Mouse (Mus musculus) cerebral cortex, adult 2 months (tissue): ENCODE measurements around the gene Fdxr.

Experiments used
- WGBS: fragments of 180-500 bp; shearing (Covaris S2); methylation state at CpG from one replicate; pipeline ENCODE4 v1.1.7; 2018; 5-methylcytosine and 5-hydroxymethylcytosine counted together

Fdxr gene

DNA sequence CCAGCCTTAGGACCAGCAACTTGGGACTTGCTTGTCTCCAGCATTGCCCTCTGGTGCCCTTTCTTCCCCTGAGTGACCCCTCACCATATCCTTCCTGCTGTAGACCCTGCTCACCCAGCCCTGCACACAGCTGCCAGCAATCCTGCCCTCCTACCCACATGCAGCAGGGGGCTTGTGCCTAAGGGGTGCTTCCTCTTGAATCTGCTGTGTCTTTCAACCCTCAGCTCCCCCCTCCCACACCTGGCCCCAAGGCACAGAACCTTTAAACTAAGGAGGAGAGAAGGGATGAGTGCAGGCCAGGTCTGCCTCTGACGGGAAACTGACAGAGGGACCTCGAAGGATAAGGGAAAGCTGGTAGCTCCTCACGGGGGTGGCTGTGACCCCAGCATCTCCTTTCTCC lies 34.1 kb downstream of the Fdxr start:
- 88% methylated on average over 3 of the region's 3 CpGs for WGBS

DNA sequence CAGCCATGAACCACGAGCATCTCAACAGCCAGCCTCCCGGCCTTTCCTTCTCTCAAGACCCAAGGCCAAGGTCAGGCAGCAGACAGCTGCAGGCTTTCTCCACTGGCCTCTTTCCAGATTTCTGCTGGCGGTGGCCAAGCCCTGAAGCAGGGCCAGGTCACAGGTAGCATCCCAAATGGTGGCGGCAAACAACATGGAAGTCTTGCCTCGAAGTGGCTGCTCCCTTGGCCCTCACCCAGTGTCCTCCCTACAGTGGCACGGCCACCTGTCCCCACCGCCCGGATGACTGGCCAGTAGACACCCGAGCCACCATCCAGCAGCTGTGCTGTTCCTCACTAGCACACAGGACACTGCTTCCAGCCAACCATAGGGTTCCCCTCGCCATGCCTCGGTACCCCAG lies 35.4 kb downstream of the Fdxr start:
- 85% methylated on average over 11 of the region's 11 CpGs for WGBS

DNA sequence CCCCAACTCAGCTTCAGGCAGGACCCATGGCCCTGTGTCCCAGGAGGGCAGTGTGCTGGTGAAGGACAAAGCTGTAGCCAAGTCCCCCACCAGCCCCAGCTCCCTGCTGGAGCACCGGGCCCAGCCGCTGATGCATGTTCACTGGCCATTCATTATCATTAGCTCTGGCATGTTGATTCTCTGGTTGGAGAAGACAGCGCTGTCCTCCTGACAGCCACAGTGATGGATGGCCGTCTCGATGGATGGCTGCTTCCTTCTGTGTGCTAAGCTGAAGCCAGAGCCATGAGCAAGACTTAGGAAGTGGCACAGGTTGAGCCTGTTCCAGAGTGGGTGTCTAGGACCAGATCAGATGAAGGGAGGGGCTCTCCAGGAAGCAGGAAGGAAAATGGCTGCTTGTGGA lies 40.3 kb downstream of the Fdxr start:
- WGBS = 82% methylated on average over 5 of the region's 5 CpGs

DNA sequence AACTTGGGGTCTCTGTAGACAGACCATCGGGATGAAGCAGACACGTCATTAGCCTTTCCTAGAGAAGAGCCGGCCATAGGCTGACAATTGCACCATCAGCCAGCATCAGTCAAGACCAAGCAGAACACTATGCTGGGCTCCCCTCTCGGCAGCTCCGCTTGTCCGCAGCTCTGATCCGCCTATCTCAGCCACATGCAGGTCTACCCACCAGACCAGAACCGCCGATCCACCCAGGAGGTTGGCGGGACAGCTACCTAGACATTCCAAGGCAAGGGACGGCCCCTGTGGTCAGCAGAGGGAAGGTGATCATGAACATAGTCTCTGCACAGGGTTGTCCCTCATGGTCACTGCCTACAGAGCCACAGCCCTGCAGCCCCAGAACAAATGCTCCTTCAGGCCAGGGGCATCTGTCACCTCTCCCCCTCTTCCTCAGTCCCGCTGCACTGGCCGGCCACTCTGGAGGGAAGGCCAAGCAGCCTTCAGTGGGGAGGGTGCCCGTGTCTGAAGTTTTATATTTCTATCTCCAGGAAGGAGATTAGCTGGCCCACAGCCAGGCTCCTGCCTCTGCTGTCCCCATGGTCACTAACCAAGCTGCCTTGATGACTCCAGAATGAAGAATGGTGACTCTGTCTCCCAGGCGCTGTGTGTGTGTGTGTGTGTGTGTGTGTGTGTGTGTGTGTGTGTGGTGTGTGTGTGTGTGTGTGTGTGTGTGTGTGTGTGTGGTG lies 42.4 kb downstream of the Fdxr start:
- 78% methylated on average over 15 of the region's 15 CpGs for WGBS

DNA sequence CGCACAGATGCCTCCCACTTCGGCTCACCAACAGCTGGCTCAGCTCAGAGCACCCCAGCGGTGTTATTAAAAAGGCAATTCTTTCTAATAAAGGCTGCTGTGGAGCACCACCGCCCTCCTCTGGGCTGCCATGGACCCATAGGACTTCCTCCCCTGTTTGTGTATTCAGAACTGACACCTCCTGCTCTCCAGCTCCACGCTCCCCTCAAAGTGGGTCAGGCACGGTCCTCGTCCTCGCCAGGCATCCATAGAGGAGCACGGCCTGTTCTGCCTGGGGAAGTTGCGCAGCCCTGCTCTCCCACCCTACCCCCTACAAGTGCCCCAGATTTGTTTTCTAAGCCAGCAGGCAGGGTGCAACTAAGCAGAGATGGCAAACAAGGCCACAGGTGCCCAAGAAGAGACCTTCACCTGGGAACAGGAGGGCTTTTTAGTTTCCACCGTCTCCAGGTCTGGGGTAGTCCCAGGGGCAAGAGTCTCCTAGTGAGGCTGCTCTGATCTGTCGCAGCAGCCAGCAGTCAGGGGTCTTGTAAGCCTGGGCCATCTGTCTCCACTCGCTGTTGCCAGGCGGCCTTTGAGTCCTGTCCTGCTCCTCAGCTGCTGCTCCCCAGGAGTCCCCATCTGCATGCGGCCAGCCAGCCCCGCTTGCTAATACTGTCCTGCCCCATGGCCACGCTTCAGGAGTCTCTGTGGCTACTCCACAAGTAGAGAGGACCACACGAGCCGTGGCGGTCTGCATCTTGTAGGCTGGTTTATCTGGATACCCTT lies 43.1 kb downstream of the Fdxr start:
- 70% methylated on average over 20 of the region's 20 CpGs for WGBS

DNA sequence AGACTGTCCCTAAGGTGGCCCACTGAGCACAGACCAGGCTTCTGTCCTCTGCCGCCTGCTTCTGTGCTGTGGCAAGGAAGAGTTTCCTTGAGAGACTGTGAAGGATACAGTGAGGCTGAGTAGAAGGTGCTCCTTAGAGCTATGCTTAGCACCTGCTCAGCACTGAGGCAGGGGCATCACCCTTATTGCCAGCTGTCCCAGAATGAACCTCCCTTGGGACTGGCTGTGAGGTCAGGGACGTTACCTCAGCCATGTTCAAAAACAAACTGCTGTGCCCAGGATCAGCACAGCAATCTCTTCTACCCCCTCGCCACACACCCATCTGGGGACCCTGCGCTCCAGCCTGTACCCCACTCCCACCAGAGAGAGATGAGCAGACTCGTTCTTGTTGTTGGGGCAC lies 44.0 kb downstream of the Fdxr start:
- WGBS = 87% methylated on average over 5 of the region's 5 CpGs

DNA sequence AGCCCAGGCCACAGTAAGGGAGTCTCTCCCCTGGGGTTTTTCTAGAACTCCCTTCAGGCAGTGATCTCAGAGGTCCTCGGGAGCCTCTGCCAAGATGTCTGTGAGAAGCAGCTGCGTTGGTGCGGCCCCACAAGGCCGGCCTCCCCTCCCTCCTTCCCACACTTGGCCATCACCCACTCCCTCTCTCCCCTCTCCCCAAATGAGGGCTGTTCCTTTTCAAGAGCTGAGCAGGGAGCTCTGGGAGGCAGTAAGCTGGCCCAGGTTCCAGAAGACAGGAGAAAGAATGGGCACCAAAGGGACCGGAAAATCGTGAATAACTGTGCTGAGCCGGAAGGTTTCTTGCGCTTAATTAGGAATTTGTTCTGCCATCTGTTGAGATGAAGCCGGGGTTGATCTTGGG lies 44.9 kb downstream of the Fdxr start:
- WGBS = 56% methylated on average over 9 of the region's 9 CpGs

DNA sequence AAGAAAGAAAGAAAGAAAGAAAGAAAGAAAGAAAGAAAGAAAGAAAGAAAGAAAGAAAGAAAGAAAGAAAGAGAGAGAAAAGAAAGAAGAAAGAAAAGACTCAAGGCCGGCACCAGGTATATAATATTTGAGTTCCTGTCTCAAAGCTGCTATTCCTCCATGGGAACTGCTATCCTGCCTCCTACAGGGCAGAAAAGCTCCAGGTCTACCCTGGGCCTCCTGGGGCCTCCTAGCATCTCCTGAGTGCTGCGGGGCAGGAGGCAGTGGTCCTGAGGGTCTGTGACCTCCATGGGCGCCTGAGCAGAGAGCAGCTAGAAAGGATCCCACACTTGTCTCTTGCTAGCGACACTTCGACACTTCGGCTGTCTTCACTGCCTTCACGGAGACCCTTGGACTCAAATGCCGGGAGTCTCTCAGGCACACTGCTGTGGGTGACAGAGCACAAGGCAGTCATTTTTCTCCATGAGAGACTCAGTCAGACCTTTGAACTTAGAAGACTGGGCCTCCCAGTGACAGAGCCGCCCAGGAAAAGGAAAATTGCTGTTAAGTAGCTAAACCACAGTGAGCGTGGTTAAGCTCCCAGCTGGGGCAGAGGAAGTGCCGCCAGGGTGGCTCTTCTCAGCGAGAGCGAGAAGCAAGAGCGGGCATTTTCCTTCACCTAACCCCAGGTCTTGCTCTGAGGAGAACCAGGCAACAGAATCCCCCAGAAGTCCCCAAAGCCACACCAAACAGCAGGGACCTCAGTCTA lies 45.5 kb downstream of the Fdxr start:
- 71% methylated on average over 14 of the region's 14 CpGs for WGBS

DNA sequence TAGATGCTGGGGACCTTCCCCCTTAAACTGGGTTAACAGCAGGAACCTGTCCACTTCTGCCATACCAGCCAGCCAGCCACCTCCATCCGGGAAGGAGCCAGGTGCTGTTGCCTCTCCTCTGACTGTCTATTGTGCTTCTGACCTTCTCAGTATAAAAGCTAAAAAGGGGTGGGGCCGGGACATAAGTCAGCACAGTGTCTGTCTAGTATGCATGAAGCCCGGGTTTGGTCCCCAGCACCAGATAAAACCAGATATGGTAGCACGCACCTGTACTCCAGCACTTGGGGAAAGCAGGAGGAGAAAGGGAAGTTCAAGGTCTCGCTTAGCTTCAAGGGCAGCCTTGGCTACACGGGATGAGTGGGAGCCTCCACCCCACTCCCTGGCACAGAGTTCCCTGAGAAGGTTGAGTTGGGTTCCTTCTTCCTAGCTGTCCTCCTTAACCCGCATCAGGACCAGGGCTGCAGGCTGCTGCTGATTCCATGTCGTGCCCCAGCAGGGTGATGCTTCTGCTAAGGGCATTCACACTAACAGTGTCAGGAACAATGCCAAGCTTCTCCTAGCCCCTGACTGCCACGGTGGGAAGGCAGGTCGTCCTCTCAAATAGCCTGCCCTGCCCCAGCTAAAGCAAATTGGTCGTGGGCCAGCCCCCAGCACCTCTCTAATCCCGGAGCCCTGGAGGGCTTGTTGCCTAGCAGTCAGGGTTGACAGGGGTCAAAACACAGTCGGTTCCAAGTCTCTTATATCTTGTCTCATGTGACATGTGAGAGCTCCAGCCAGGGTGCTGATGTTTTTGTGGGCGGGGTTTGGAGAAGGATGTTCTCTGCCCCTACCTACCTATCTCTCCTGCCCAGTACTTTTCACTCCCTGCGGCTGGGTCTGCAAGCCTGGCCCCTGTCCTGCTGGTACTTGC lies 47.6 kb downstream of the Fdxr start:
- WGBS = 69% methylated on average over 15 of the region's 15 CpGs

DNA sequence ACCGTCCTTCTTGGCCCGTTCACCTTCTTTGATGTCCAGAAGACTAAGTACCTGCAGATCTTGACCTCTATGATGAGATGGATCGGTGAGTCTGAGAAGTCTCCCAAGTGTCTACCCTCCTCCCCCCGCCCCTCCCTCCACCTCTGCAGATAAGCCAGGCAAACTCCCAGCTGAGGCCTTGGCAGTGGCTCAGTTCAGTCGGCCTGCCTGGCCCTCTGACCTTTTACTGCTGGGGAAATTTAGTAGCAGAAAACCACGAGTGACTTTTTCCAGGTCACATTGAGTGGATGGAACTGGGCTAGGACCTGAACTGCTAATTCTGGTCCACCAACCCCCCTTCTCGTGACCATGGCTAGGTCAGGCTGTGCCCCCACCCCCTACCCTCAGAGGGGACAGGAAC lies 48.4 kb downstream of the Fdxr start:
- 78% methylated on average over 7 of the region's 7 CpGs for WGBS

DNA sequence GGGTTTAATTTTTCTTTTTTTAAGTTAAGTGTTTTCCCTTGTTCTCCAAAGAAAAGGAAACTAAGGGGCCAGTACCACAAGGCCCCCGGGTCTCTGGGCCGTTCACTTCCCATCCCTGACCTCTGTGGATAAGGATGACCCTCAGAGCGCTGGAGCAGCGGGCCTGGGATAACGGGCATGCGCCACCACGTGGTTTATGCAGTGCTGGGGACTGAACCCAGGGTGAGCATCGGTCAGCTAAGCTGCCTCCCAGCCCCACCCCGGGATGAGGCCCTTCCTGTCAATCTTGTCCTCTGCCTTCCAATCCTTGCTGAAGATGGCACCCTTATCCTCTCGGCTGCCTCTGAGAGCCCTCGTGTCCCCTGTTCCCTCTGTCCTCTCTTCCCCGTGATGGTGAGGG lies 49.2 kb downstream of the Fdxr start:
- 78% methylated on average over 12 of the region's 12 CpGs for WGBS

DNA sequence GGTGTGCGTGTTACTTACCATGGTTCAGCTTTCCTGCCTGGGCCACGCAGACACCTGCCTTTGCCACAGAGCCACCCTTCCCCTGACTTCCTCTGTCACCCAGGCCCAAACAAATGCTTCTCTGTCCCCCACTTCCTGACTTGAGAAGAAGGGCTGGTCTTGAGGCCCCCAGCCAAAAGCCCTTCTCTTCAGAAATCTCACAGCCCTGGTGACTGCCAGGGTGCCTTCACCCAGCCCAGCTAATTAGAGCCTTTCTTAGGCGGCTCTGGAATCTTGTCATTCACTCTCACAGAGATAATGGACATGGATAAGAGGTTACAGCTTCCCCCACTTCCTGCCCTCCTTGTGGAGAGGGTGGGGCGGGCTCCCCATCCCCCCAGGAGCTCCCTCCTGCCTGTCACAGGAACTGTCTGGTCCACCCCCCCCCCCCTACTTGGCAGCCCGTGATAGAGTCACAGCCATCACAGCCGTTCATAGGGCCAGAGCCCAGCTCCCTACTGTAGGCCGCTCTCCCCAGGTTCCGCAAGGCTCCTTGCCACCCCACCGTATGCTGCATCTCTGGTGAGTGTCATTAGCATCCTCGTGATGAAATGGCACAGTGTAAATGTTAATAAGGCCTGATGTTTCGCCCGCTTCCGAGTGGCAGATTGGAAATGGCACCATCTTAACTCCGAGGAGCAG lies 49.9 kb downstream of the Fdxr start:
- WGBS = 55% methylated on average over 14 of the region's 14 CpGs

DNA sequence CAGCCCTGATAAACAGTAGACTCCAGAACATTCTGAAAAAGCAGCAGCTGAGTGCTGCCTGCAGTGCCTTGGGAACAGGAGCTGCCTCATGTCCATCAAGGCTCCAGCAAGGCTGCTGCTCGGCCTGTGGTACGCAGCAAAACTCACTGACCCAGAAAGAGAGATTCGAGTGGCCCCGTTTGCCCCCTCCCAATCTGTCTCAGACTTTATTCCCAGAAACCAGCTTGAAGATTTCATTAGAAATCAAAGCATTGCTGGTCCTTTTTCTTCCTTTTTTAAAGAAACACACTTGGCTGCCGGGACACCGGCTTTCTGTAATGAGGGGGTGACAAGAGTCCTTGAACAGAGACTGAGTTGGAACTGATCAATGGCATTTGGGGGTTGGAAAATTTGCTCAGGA lies 51.5 kb downstream of the Fdxr start:
- 71% methylated on average over 6 of the region's 6 CpGs for WGBS

DNA sequence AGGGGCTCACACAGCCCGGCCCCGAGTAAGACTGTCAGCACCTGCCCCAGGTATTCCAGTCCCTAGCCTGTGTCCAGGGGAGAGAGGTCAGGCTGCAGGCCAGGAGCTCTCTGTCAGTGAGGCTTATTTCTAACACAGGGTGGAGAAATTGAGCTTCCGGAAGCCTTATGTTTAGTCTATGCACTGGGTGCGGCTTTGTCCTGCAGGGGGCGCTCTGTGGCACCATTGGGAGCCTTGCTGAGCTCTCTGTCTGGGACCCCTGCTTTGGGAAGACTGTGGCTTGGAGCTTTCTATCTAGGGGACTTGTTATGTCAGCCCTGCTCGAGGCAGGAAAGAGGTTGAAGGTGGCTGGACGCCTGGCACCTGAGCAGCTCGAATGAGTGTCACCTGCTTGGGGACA lies 52.0 kb downstream of the Fdxr start:
- 47% methylated on average over 8 of the region's 8 CpGs for WGBS

DNA sequence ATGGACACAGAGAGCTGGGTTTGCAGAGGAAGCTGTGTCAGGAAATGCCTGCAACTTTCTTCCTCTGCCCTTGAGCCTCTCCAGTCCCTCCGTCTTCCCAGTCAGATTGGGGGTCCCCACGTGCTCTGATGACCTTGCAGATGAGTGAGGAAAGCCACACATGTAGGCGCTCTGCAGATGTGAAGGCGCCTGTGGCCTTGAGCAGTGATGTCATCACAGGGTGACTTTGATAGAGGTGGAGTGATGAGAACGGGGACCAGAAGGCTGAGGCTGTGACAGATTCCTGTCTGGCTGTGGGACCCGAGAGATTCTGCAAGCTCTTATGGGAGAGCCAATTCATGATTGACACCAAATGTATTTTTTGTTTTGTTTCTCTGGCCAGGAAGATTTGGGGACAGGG lies 53.0 kb downstream of the Fdxr start:
- 80% methylated on average over 6 of the region's 6 CpGs for WGBS

DNA sequence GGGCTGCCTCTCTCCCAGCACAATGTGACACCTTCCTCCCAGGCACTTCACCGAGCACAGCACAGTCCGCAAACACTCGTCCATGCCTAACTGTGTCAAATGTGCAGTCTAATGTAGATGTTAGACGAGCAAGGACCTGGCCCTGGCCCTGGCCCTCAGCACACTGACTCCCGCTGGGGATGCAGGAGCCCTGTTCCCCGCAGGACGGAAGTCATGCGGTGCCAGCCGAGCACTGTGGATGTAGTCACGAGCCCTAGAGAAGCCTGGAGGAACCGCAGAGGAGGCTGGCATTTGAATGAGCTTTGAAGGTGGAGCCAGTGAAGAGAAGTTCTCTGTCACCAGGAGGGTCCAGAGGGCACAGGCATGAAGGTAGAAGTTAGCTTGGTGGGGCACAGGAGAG lies 53.4 kb downstream of the Fdxr start:
- 69% methylated on average over 11 of the region's 11 CpGs for WGBS

DNA sequence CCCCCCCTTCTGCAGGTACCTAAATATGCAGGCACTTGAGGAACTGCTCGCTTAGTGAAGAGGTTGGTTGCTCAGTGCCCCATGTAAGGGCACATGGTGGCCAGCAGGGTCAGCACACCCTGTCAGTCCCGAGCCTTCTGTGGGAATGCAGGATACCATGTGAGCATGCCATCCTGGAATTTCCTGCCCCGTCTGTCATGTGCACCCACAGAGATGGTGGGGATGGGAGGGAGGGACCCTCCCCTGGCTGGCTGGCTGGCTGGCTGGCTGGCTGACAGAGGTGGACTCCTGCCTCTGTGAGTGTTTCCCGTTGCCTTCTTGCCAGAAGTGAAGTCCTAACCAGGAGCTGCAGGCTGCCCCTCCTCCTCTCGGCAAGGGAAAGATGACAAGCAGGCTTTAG lies 54.3 kb downstream of the Fdxr start:
- 64% methylated on average over 5 of the region's 5 CpGs for WGBS

DNA sequence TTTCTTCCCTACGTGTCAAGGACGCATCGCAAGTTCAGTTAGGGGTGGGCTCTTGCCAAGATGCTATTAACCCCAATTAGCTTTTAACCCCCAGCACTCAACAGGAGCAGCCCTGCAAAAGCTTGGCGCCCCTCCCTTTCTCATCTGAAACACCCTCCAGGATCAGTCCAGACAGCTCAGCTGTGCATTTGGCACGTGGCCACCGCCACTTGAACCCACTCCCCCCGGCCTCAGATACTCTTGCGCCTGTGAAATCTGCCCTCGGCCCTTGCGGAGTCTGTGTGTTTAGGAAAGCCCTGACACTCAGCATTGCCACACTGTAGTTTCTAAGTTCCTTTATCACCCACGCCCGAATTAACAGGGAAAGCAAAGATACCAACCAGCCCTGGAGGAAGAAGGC lies 54.8 kb downstream of the Fdxr start:
- 56% methylated on average over 12 of the region's 12 CpGs for WGBS

DNA sequence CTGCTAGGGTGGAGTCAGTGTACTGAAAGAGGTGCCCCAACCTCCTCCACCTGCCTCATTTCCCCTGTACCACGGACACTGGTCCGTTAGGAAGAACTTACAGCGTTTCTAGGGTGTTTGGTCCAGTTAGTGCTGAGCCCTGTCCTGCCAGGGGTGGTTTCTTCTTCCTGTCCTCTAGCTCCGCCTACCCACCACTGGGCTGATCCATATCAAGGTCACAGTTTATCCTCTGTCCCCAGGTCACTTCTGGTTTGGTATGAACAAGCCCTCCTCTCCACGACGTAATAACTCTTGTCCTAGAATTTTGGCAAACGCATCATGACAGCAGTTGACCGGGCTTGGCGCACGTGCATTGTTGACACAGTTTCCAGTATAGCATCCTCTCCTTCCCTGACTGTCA lies 57.2 kb downstream of the Fdxr start:
- WGBS = 95% methylated on average over 10 of the region's 10 CpGs

DNA sequence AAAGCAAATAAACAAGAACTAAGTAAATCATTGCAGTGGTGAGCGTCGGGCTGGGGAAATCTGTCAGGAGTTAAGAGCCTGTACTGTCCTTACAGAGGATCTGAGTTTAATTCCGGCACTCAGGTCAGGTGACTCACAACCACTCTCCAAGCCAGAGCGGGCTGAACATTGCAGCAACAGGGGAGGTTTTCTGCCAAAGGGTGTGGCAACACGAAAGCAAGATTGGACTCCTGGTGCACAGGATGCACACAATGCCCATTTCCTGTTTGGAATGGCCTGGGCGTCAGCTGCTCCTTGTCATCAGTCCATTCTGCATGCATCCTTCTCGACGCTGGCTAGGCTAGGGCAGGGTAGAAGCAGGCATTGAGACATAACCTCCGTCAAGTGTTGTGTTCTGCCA lies 57.6 kb downstream of the Fdxr start:
- WGBS = 67% methylated on average over 9 of the region's 9 CpGs
